Mouse (Mus musculus): ENCODE results near the gene Paf1.

Gene Paf1

GRCm38 (mm10) chr7:28371514-28371989 is 21.2 kb upstream of the Paf1 start:
- peak; percentile 89 for DNase-seq

- DNase-seq = peak; percentile 98
Observed at GRCm38 (mm10) chr7:28372251-28373108, 20.3 kb upstream of the Paf1 start, which contains the start of gene Plekhg2. Gene Plekhg2, minus strand, starts transcription at chr7:28372599.

- peak; percentile 91 for DNase-seq
Observed at GRCm38 (mm10) chr7:28373131-28373581, 19.6 kb upstream of the Paf1 start.

- DNase-seq = no peak
Observed at GRCm38 (mm10) chr7:28373891-28374495, 18.8 kb upstream of the Paf1 start.

GRCm38 (mm10) chr7:28374647-28375046 is 18.1 kb upstream of the Paf1 start:
- DNase-seq = no peak

- DNase-seq = peak; percentile 96
Observed at GRCm38 (mm10) chr7:28375176-28375921, 17.4 kb upstream of the Paf1 start.

- DNase-seq = peak; percentile 92
Observed at GRCm38 (mm10) chr7:28376011-28376771, 16.6 kb upstream of the Paf1 start.

- peak; percentile 61 for DNase-seq
Observed at GRCm38 (mm10) chr7:28377190-28378065, 15.3 kb upstream of the Paf1 start.

GRCm38 (mm10) chr7:28378066-28378690 is 14.6 kb upstream of the Paf1 start:
- DNase-seq = peak; percentile 83

GRCm38 (mm10) chr7:28378769-28379651 is 13.7 kb upstream of the Paf1 start:
- DNase-seq = peak; percentile 98

GRCm38 (mm10) chr7:28380237-28381016 is 12.3 kb upstream of the Paf1 start, which contains the start of gene Zfp36:
Gene Zfp36, minus strand, starts transcription at chr7:28380253.
- no peak for DNase-seq

- DNase-seq = peak; percentile 87
Observed at GRCm38 (mm10) chr7:28381017-28381790, 11.5 kb upstream of the Paf1 start.

- DNase-seq = peak; percentile 95
Observed at GRCm38 (mm10) chr7:28381938-28382337, 10.8 kb upstream of the Paf1 start.

GRCm38 (mm10) chr7:28382347-28382951 is 10.3 kb upstream of the Paf1 start:
- no peak for DNase-seq

- DNase-seq = peak; percentile 66
Observed at GRCm38 (mm10) chr7:28382981-28383396, 9.8 kb upstream of the Paf1 start.

- no peak for DNase-seq
Observed at GRCm38 (mm10) chr7:28383606-28384005, 9.1 kb upstream of the Paf1 start.

- no peak for DNase-seq
Observed at GRCm38 (mm10) chr7:28384162-28384561, 8.6 kb upstream of the Paf1 start.

GRCm38 (mm10) chr7:28385196-28385595 is 7.6 kb upstream of the Paf1 start:
- no peak for DNase-seq

All from kidney, postnatal 10 days (tissue).